Mouse (Mus musculus): ENCODE data around the gene Ptpre. TPM values are rescaled to one million over a fixed set of nuclear protein-coding genes. Genes with fewer than 3 reads are reported as not detected.
A peak's percentile ranks its signal among the peaks of the same experiment; 100 is the strongest.

The Ptpre gene
- polyA plus RNA-seq, 1 experiment from 2014 or later = 2.0 TPM

GRCm38 (mm10) chr7:135593286-135593685 is 56.0 kb downstream of the Ptpre start:
- 77% methylated on average over 5 of the region's 5 CpGs for WGBS
- H3K9me3 ChIP-seq (ENCODE audit: control insufficient read depth, low read length) = no peaks in the 10 kb centered on the region
- peaks cover 12% of the 10 kb centered on the region for H3K4me1 ChIP-seq (ENCODE audit: control insufficient read depth, insufficient read depth, low read length)
- H3K27ac ChIP-seq (ENCODE audit: low read depth, low read length) = no peak overlapping the region
- H3K4me3 ChIP-seq (ENCODE audit: low read length) = no peak overlapping the region
- ATAC-seq (ENCODE audit: low FRiP score, low TSS enrichment) = no peak
- no peak overlapping the region for H3K9ac ChIP-seq (ENCODE audit: low read depth, low read length)
- H3K36me3 ChIP-seq (ENCODE audit: control insufficient read depth, insufficient read depth, low read length) = no peaks in the 10 kb centered on the region
- no peaks in the 10 kb centered on the region for H3K27me3 ChIP-seq (ENCODE audit: control insufficient read depth, insufficient read depth, low read length)
- no peak overlapping the region for H3K4me2 ChIP-seq (replicated peaks; ENCODE audit: low read depth, low read length)

GRCm38 (mm10) chr7:135593825-135594224 is 56.5 kb downstream of the Ptpre start:
- Histone ChIP-seq H3K4me2 (replicated peaks; ENCODE audit: low read depth, low read length) (no peak overlapping the region), H3K4me3 (ENCODE audit: low read length) (no peak overlapping the region), H3K9me3 (ENCODE audit: control insufficient read depth, low read length) (no peaks in the 10 kb centered on the region), H3K36me3 (ENCODE audit: control insufficient read depth, insufficient read depth, low read length) (no peaks in the 10 kb centered on the region), H3K27ac (ENCODE audit: low read depth, low read length) (no peak overlapping the region), H3K9ac (ENCODE audit: low read depth, low read length) (no peak overlapping the region), H3K27me3 (ENCODE audit: control insufficient read depth, insufficient read depth, low read length) (no peaks in the 10 kb centered on the region), H3K4me1 (ENCODE audit: control insufficient read depth, insufficient read depth, low read length) (peaks cover 16% of the 10 kb centered on the region)
- ATAC-seq (ENCODE audit: low FRiP score, low TSS enrichment) = no peak
- 87% methylated on average over 3 of the region's 3 CpGs for WGBS

GRCm38 (mm10) chr7:135594676-135595075 is 57.4 kb downstream of the Ptpre start:
- ATAC-seq (ENCODE audit: low FRiP score, low TSS enrichment) = no peak
- 64% methylated on average over 7 of the region's 7 CpGs for WGBS

GRCm38 (mm10) chr7:135595640-135596174 is 58.4 kb downstream of the Ptpre start:
- ATAC-seq (ENCODE audit: low FRiP score, low TSS enrichment) = peak; percentile 26; the same call in 1 of the 2 replicates
- Histone ChIP-seq H3K9me3 (ENCODE audit: control insufficient read depth, low read length) (no peaks in the 10 kb centered on the region), H3K36me3 (ENCODE audit: control insufficient read depth, insufficient read depth, low read length) (no peaks in the 10 kb centered on the region), H3K9ac (ENCODE audit: low read depth, low read length) (no peak overlapping the region), H3K4me2 (replicated peaks; ENCODE audit: low read depth, low read length) (no peak overlapping the region), H3K4me1 (ENCODE audit: control insufficient read depth, insufficient read depth, low read length) (peaks cover 16% of the 10 kb centered on the region), H3K27ac (ENCODE audit: low read depth, low read length) (no peak overlapping the region), H3K27me3 (ENCODE audit: control insufficient read depth, insufficient read depth, low read length) (no peaks in the 10 kb centered on the region), H3K4me3 (ENCODE audit: low read length) (no peak overlapping the region)
- 35% methylated on average over 5 of the region's 5 CpGs for WGBS

More at GRCm38 (mm10) chr7:135594676-135595075, 57.4 kb downstream of the Ptpre start:
- no peak overlapping the region for H3K4me3 ChIP-seq (ENCODE audit: low read length)
- H3K36me3 ChIP-seq (ENCODE audit: control insufficient read depth, insufficient read depth, low read length) = no peaks in the 10 kb centered on the region
- H3K27me3 ChIP-seq (ENCODE audit: control insufficient read depth, insufficient read depth, low read length) = no peaks in the 10 kb centered on the region
- no peaks in the 10 kb centered on the region for H3K9me3 ChIP-seq (ENCODE audit: control insufficient read depth, low read length)
- no peak overlapping the region for H3K27ac ChIP-seq (ENCODE audit: low read depth, low read length)
- H3K4me2 ChIP-seq (replicated peaks; ENCODE audit: low read depth, low read length) = no peak overlapping the region
- no peak overlapping the region for H3K9ac ChIP-seq (ENCODE audit: low read depth, low read length)
- peaks cover 16% of the 10 kb centered on the region for H3K4me1 ChIP-seq (ENCODE audit: control insufficient read depth, insufficient read depth, low read length)

- ATAC-seq (ENCODE audit: low FRiP score, low TSS enrichment) = no peak
- Histone ChIP-seq H3K36me3 (ENCODE audit: control insufficient read depth, insufficient read depth, low read length) (no peaks in the 10 kb centered on the region), H3K4me1 (ENCODE audit: control insufficient read depth, insufficient read depth, low read length) (peaks cover 16% of the 10 kb centered on the region), H3K9ac (ENCODE audit: low read depth, low read length) (no peak overlapping the region), H3K9me3 (ENCODE audit: control insufficient read depth, low read length) (no peaks in the 10 kb centered on the region), H3K27ac (ENCODE audit: low read depth, low read length) (no peak overlapping the region), H3K27me3 (ENCODE audit: control insufficient read depth, insufficient read depth, low read length) (no peaks in the 10 kb centered on the region), H3K4me2 (replicated peaks; ENCODE audit: low read depth, low read length) (no peak overlapping the region), H3K4me3 (ENCODE audit: low read length) (no peak overlapping the region)
- 47% methylated on average over 9 of the region's 9 CpGs for WGBS
Measured at GRCm38 (mm10) chr7:135597006-135597405, 59.7 kb downstream of the Ptpre start.

GRCm38 (mm10) chr7:135597604-135598289 is 60.5 kb downstream of the Ptpre start:
- Histone ChIP-seq H3K9me3 (ENCODE audit: control insufficient read depth, low read length) (no peaks in the 10 kb centered on the region), H3K36me3 (ENCODE audit: control insufficient read depth, insufficient read depth, low read length) (no peaks in the 10 kb centered on the region), H3K27me3 (ENCODE audit: control insufficient read depth, insufficient read depth, low read length) (no peaks in the 10 kb centered on the region), H3K27ac (ENCODE audit: low read depth, low read length) (no peak overlapping the region), H3K4me2 (replicated peaks; ENCODE audit: low read depth, low read length) (no peak overlapping the region), H3K9ac (ENCODE audit: low read depth, low read length) (no peak overlapping the region), H3K4me1 (ENCODE audit: control insufficient read depth, insufficient read depth, low read length) (peaks cover 16% of the 10 kb centered on the region), H3K4me3 (ENCODE audit: low read length) (no peak overlapping the region)
- 56% methylated on average over 12 of the region's 12 CpGs for WGBS
- no peak for ATAC-seq (ENCODE audit: low FRiP score, low TSS enrichment)

- H3K36me3 ChIP-seq (ENCODE audit: control insufficient read depth, insufficient read depth, low read length) = no peaks in the 10 kb centered on the region
- H3K4me3 ChIP-seq (ENCODE audit: low read length) = no peak overlapping the region
- 40% methylated on average over 7 of the region's 7 CpGs for WGBS
- peaks cover 16% of the 10 kb centered on the region for H3K4me1 ChIP-seq (ENCODE audit: control insufficient read depth, insufficient read depth, low read length)
- no peaks in the 10 kb centered on the region for H3K27me3 ChIP-seq (ENCODE audit: control insufficient read depth, insufficient read depth, low read length)
- 0 out of 2 replicates have a peak overlapping the region, but pooled peaks have one; percentile 4 for H3K27ac ChIP-seq (ENCODE audit: low read depth, low read length)
- H3K9me3 ChIP-seq (ENCODE audit: control insufficient read depth, low read length) = no peaks in the 10 kb centered on the region
- ATAC-seq (ENCODE audit: low FRiP score, low TSS enrichment) = no peak
- H3K4me2 ChIP-seq (replicated peaks; ENCODE audit: low read depth, low read length) = no peak overlapping the region
- H3K9ac ChIP-seq (ENCODE audit: low read depth, low read length) = no peak overlapping the region
Measured at GRCm38 (mm10) chr7:135598303-135598855, 61.1 kb downstream of the Ptpre start.

- H3K27me3 ChIP-seq (ENCODE audit: control insufficient read depth, insufficient read depth, low read length) = no peaks in the 10 kb centered on the region
- no peak overlapping the region for H3K9ac ChIP-seq (ENCODE audit: low read depth, low read length)
- 58% methylated on average over 3 of the region's 3 CpGs for WGBS
- H3K27ac ChIP-seq (ENCODE audit: low read depth, low read length) = no peak overlapping the region
- H3K36me3 ChIP-seq (ENCODE audit: control insufficient read depth, insufficient read depth, low read length) = no peaks in the 10 kb centered on the region
- H3K4me3 ChIP-seq (ENCODE audit: low read length) = no peak overlapping the region
- no peak overlapping the region for H3K4me2 ChIP-seq (replicated peaks; ENCODE audit: low read depth, low read length)
- H3K4me1 ChIP-seq (ENCODE audit: control insufficient read depth, insufficient read depth, low read length) = peaks cover 16% of the 10 kb centered on the region
- ATAC-seq (ENCODE audit: low FRiP score, low TSS enrichment) = no peak
- no peaks in the 10 kb centered on the region for H3K9me3 ChIP-seq (ENCODE audit: control insufficient read depth, low read length)
Measured at GRCm38 (mm10) chr7:135600076-135600475, 62.8 kb downstream of the Ptpre start.

GRCm38 (mm10) chr7:135601607-135602006 is 64.3 kb downstream of the Ptpre start:
- Histone ChIP-seq H3K36me3 (ENCODE audit: control insufficient read depth, insufficient read depth, low read length) (no peaks in the 10 kb centered on the region), H3K9ac (ENCODE audit: low read depth, low read length) (no peak overlapping the region), H3K4me1 (ENCODE audit: control insufficient read depth, insufficient read depth, low read length) (peaks cover 16% of the 10 kb centered on the region), H3K27ac (ENCODE audit: low read depth, low read length) (no peak overlapping the region), H3K27me3 (ENCODE audit: control insufficient read depth, insufficient read depth, low read length) (no peaks in the 10 kb centered on the region), H3K4me2 (replicated peaks; ENCODE audit: low read depth, low read length) (no peak overlapping the region), H3K4me3 (ENCODE audit: low read length) (no peak overlapping the region), H3K9me3 (ENCODE audit: control insufficient read depth, low read length) (no peaks in the 10 kb centered on the region)
- 75% methylated on average over 8 of the region's 8 CpGs for WGBS
- ATAC-seq (ENCODE audit: low FRiP score, low TSS enrichment) = no peak
